Mouse (Mus musculus): ENCODE results near the gene Lima1.

DNA sequence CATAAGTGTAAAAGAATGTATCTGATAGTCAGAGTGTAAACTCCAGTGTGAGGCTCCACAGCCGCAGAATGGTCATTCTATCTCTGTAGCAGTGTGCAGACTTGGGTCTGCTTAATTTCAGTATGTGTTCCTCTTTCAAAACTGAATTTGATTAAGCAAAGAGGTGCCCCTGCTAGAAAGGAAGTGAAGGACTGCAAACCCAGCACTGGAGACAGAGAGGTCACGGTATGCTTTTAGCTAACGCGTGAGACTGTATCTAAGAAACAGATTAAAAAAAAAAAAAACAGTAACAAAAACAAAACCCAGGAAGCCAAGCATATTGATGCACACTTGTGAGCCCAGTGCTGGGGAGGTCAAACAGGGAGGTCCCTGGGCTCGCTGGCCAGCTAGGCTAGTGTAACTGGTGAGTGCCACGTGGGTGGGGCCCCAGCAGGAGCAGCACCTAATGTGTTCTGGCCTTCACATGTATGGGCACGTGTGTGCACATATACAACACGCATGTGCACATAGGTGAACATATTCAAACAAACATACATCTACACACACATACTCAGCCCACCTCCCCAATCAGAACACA lies 51.8 kb downstream of the Lima1 start:
- TF ChIP-seq ZNF384 (IDR thresholded peaks at IDR 0.05; ENCODE audit: low read depth, low read length) (no peak), MAFK (IDR thresholded peaks at IDR 0.05; ENCODE audit: insufficient read depth, low read depth, low read length) (no peak), ZC3H11A (IDR thresholded peaks at IDR 0.05; ENCODE audit: borderline replicate concordance, low read depth, low read length) (no peak), CHD2 (IDR thresholded peaks at IDR 0.05; ENCODE audit: low read depth, low read length) (no peak), HCFC1 (IDR thresholded peaks at IDR 0.05; ENCODE audit: borderline replicate concordance, insufficient read depth, low read length) (no peak)
